Mouse (Mus musculus) limb, embryonic 15.5 days (tissue): ENCODE measurements around the gene Ptprk. TPM values are rescaled to one million over a fixed set of nuclear protein-coding genes. Genes with fewer than 3 reads are reported as not detected.
A peak's percentile ranks its signal among the peaks of the same experiment; 100 is the strongest.

Source experiments
- ATAC-seq: fragments of 200-750 bp; cut with Nextera tagmentation; 2 replicates; pipeline ENCODE4 v1.8.0; 2017; ENCODE audit warnings: low read depth, moderate TSS enrichment; ENCODE audit not compliant: insufficient number of reproducible peaks, low FRiP score, low TSS enrichment
- H3K27ac ChIP-seq: fragments of 300-500 bp; sonication (generic); 2 replicates; pipeline ENCODE4 v1.5.1; 2015; ENCODE audit warnings: moderate library complexity, mild to moderate bottlenecking, inconsistent platforms
- H3K27me3 ChIP-seq: fragments of 300-500 bp; sonication (generic); 2 replicates; pipeline ENCODE4 v1.6.1; 2015; ENCODE audit warnings: inconsistent platforms
- H3K36me3 ChIP-seq: fragments of 300-500 bp; sonication (generic); 2 replicates; pipeline ENCODE4 v1.6.1; 2015; ENCODE audit warnings: inconsistent platforms
- H3K4me1 ChIP-seq: fragments of 300-500 bp; sonication (generic); 2 replicates; pipeline ENCODE4 v1.6.1; 2015; ENCODE audit warnings: inconsistent platforms
- H3K4me2 ChIP-seq: fragments of 300-500 bp; sonication (generic); 2 replicates; pipeline ENCODE4 v1.6.1; 2015; ENCODE audit warnings: mild to moderate bottlenecking, inconsistent platforms
- H3K4me3 ChIP-seq: fragments of 300-500 bp; sonication (generic); 2 replicates; pipeline ENCODE4 v1.5.1; 2015; ENCODE audit warnings: mild to moderate bottlenecking, inconsistent platforms
- H3K9ac ChIP-seq: fragments of 300-500 bp; sonication (generic); 2 replicates; pipeline ENCODE4 v1.6.1; 2015; ENCODE audit warnings: inconsistent platforms
- H3K9me3 ChIP-seq: fragments of 300-500 bp; sonication (generic); 2 replicates; pipeline ENCODE4 v1.6.1; 2016; ENCODE audit warnings: inconsistent platforms
- WGBS: fragments of 180-500 bp; shearing (Covaris S2); methylation state at CpG from one replicate; pipeline ENCODE4 v1.1.7; 2015; 5-methylcytosine and 5-hydroxymethylcytosine counted together
- polyA plus RNA-seq: library from polyadenylated mRNA; unstranded; fragments of >200 nt; fragmentation: Nextera tagmentation; extraction: Ambion mirVana; gene quantifications from 2 replicates; pipeline ENCODE4 v1.2.1, GENCODE M21; 2015

The Ptprk gene
- 23.4 and 25.1 TPM in 2 replicates for polyA plus RNA-seq

DNA sequence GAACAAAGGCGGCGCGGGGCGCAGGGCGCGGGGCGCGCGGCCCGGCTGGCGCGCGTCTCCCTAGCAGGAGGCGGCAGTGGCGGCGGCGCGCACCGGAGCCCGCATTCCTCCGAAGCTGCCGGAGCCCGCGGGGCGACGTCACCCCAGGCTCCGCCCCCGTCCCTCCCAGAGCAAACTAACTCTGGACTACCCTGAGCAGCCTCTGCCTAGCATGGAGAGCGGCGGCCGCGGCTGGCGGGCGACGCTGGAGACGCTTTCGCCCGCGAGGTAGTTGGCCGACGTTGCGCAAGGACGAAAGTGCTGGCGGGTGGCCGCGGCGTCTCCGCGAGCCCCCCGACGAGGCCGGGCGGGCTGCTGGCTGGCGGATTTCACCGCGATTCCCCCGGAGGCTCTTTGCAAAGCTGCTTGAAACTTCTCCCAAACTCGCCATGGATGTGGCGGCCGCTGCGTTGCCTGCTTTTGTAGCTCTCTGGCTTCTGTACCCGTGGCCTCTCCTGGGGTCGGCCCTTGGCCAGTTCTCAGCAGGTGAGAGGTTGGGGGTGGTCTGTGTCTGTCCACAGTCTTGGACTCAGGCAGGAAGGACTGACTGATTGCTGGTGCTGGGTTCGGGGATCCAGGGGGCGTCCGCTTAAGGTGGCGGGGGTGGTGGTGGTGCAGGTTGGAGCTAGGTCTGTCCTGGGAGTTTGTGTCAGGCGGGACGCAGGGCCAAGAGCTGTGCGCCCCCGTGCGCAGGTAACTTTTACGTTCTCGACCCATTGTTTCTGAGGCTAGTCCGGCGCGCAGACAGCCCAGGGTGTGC, at the start of gene Ptprk:
Gene Ptprk (plus strand): TSS at position 168 of the 799 bp plus-strand sequence.
- Histone ChIP-seq H3K9ac (peak within 1 kb of the TSS; percentile 77), H3K9me3 (no peaks in the 10 kb centered on the region), H3K4me2 (peak within 1 kb of the TSS; percentile 85), H3K27ac (peak within 1 kb of the TSS; percentile 92), H3K4me3 (peak within 1 kb of the TSS; percentile 71), H3K4me1 (peaks cover 5% of the 10 kb centered on the region; the same call in 1 of the 2 replicates), H3K36me3 (no peaks in the 10 kb centered on the region), H3K27me3 (no peaks in the 10 kb centered on the region; the same call in 1 of the 2 replicates)
- ATAC-seq, result peak; percentile 97
- WGBS, result under 1% methylated on average over 76 of the region's 77 CpGs

DNA sequence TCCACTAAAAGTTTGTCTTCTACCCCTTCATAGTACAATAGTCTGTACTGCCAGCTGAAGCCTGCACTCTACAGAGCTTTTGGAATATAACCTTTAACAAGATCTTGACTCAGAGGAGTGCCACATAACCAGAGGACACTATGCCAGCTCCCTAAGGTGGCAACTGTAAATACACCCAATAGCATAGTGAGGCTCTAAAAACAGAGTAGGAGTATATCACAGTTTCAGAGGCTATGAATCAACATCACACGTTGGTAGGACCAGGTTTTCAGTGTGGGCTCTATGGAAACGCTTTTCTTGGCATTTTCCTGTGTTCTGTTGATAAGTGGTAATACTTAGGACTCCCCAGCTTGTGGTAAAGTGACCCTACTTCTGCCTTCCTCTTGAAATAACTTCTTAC, 46.8 kb upstream of the Ptprk start:
- ATAC-seq, result no peak
- Histone ChIP-seq H3K4me2 (no peak overlapping the region), H3K9me3 (no peaks in the 10 kb centered on the region), H3K27me3 (no peaks in the 10 kb centered on the region), H3K4me3 (no peak overlapping the region), H3K36me3 (no peaks in the 10 kb centered on the region), H3K27ac (no peak overlapping the region), H3K4me1 (no peaks in the 10 kb centered on the region), H3K9ac (no peak overlapping the region)
- 65% methylated on average over 2 of the region's 2 CpGs for WGBS

DNA sequence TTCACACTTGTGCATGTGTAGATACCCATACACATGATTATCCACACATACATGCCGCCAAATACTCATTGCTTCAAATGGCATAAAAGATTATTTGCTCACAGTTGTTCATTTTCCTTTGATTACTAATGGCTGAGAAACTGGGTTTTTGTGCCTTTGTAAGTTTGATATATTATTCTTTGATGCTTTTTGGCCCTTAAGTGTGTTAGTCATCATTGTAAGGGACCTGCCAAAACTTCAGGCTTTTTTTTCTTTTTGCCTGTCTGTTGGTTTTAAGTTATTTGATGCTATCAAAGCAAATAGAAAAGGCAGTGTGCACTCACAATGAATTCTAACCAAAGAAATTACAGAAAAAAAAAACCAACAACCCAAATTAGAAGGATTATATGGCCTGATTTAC, 38.2 kb upstream of the Ptprk start:
- H3K36me3 ChIP-seq, result no peaks in the 10 kb centered on the region
- 87% methylated on average over 1 of the region's 1 CpGs for WGBS
- H3K4me1 ChIP-seq, result no peaks in the 10 kb centered on the region
- H3K9ac ChIP-seq, result no peak overlapping the region
- H3K27ac ChIP-seq, result no peak overlapping the region
- no peaks in the 10 kb centered on the region for H3K9me3 ChIP-seq
- ATAC-seq, result no peak
- no peaks in the 10 kb centered on the region for H3K27me3 ChIP-seq
- no peak overlapping the region for H3K4me2 ChIP-seq
- H3K4me3 ChIP-seq, result no peak overlapping the region

GRCm38 (mm10) chr10:28054764-28055163, 19.9 kb upstream of the Ptprk start:
- Histone ChIP-seq H3K4me2 (no peak overlapping the region), H3K4me3 (no peak overlapping the region), H3K36me3 (no peaks in the 10 kb centered on the region), H3K27ac (no peak overlapping the region), H3K27me3 (no peaks in the 10 kb centered on the region), H3K4me1 (no peaks in the 10 kb centered on the region), H3K9ac (no peak overlapping the region), H3K9me3 (no peaks in the 10 kb centered on the region)
- 41% methylated on average over 4 of the region's 4 CpGs for WGBS
- no peak for ATAC-seq

DNA sequence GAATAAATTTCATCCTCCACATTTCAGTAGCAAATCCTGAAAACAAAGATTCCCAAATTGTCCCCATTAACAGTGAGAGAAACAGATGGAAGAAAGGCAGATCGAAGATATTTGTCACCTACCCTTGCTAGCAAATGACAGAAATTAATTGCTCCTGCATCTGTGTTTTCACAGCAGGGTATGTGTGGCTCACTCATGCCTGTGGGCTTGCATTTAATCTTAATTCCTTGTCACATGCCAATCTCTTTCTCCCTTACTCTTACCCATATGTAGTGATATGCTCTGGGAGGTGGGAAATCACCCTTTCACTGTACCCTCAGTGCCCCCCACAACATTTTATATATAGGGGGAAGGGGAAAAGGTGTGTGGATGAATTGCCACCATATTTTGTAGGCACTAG, 15.4 kb upstream of the Ptprk start:
- no peak overlapping the region for H3K4me2 ChIP-seq
- no peak overlapping the region for H3K4me3 ChIP-seq
- 73% methylated on average over 1 of the region's 1 CpGs for WGBS
- no peaks in the 10 kb centered on the region for H3K27me3 ChIP-seq
- no peak overlapping the region for H3K27ac ChIP-seq
- no peak for ATAC-seq
- no peaks in the 10 kb centered on the region for H3K9me3 ChIP-seq
- no peaks in the 10 kb centered on the region for H3K4me1 ChIP-seq
- H3K36me3 ChIP-seq, result no peaks in the 10 kb centered on the region
- H3K9ac ChIP-seq, result no peak overlapping the region

DNA sequence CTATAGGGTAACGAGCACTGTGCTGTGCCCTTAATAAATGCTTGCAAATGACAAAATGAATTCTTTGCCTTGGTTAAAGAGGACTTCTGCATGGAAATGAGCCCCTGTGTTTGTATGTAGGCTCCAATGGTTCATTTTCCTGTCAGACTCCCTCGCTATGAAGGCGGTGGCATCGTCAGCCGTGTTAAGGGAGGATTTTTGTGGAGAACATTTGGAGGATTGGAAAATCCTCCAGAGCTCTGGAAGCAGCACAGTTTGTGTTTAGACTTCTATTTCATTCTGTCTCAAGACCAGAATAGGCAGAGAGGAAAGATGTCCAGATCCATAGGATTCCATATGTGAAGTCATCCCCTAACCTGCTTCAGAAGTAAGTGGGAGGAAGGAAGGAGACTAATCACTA, 6.6 kb upstream of the Ptprk start:
- no peak overlapping the region for H3K9ac ChIP-seq
- H3K4me1 ChIP-seq, result peaks cover 3% of the 10 kb centered on the region; the same call in 1 of the 2 replicates
- 75% methylated on average over 5 of the region's 5 CpGs for WGBS
- ATAC-seq, result no peak
- H3K4me3 ChIP-seq, result no peak overlapping the region
- no peak overlapping the region for H3K4me2 ChIP-seq
- H3K27ac ChIP-seq, result no peak overlapping the region
- no peaks in the 10 kb centered on the region for H3K36me3 ChIP-seq
- H3K9me3 ChIP-seq, result no peaks in the 10 kb centered on the region
- H3K27me3 ChIP-seq, result no peaks in the 10 kb centered on the region; the same call in 1 of the 2 replicates

DNA sequence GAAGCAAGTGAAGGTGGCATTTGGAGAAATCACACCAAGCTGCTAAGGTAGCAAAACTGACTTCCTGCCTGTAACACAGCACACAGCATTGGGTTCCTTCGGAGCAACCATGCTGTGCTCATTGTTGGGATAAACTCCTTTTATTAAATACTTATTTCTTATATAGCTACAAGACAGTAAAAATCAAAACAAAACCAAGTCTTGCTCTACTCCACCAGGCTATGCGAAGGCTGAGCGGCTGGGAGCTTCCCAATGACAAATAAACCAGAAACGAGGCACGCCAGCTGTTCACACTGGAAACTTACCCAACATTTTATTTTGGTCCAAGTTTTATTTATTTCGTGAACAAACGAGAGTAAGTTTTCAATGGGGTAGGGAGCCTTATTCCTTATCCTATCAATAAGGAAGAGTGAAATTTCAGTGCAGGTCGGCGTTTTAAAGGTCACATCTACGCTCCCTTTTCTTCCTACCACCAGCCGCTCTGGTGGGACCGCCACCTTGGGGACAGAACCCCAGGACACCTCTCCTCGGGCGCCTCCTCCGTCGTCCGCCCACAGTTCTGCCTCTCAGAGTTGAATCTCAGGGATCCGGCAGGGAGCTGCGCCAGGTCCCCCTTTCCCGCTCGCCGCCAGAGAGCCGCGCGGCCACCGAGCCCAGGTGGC, 498 bp upstream of the Ptprk start:
- no peaks in the 10 kb centered on the region; the same call in 1 of the 2 replicates for H3K27me3 ChIP-seq
- WGBS, result under 1% methylated on average over 26 of the region's 26 CpGs

GRCm38 (mm10) chr10:28075491-28076035, 943 bp downstream of the Ptprk start:
- WGBS, result under 1% methylated on average over 22 of the region's 22 CpGs
- Histone ChIP-seq H3K4me2 (peak overlapping the region; percentile 85), H3K4me1 (peaks cover 5% of the 10 kb centered on the region; the same call in 1 of the 2 replicates), H3K27me3 (no peaks in the 10 kb centered on the region; the same call in 1 of the 2 replicates), H3K9me3 (no peaks in the 10 kb centered on the region), H3K4me3 (peak overlapping the region; percentile 71), H3K36me3 (no peaks in the 10 kb centered on the region), H3K27ac (peak overlapping the region; percentile 92), H3K9ac (peak overlapping the region; percentile 77)
- no peak for ATAC-seq

More for the DNA sequence above, 498 bp upstream of the Ptprk start:
- no peaks in the 10 kb centered on the region for H3K36me3 ChIP-seq
- H3K4me2 ChIP-seq, result peak overlapping the region; percentile 85
- ATAC-seq, result no peak; the same call in 1 of the 2 replicates
- peak overlapping the region; percentile 92 for H3K27ac ChIP-seq
- H3K4me1 ChIP-seq, result peaks cover 8% of the 10 kb centered on the region
- peak overlapping the region; percentile 71 for H3K4me3 ChIP-seq
- peak overlapping the region; percentile 77 for H3K9ac ChIP-seq
- H3K9me3 ChIP-seq, result no peaks in the 10 kb centered on the region

- no peak for ATAC-seq
Measured at GRCm38 (mm10) chr10:28076036-28076855, 1.6 kb downstream of the Ptprk start.

GRCm38 (mm10) chr10:28078270-28078669, 3.6 kb downstream of the Ptprk start:
- H3K4me1 ChIP-seq, result peaks cover 5% of the 10 kb centered on the region; the same call in 1 of the 2 replicates
- 88% methylated on average over 1 of the region's 1 CpGs for WGBS
- no peak overlapping the region for H3K27ac ChIP-seq
- H3K36me3 ChIP-seq, result no peaks in the 10 kb centered on the region
- no peak overlapping the region for H3K4me3 ChIP-seq
- no peak for ATAC-seq
- no peaks in the 10 kb centered on the region for H3K27me3 ChIP-seq
- H3K9me3 ChIP-seq, result no peaks in the 10 kb centered on the region
- no peak overlapping the region for H3K9ac ChIP-seq
- H3K4me2 ChIP-seq, result no peak overlapping the region

More at GRCm38 (mm10) chr10:28076036-28076855, 1.6 kb downstream of the Ptprk start:
- peak overlapping the region; percentile 77 for H3K9ac ChIP-seq
- peak overlapping the region; percentile 71 for H3K4me3 ChIP-seq
- H3K9me3 ChIP-seq, result no peaks in the 10 kb centered on the region
- 1% methylated on average over 30 of the region's 30 CpGs for WGBS
- no peaks in the 10 kb centered on the region; the same call in 1 of the 2 replicates for H3K27me3 ChIP-seq
- peak overlapping the region; percentile 92; the same call in 1 of the 2 replicates for H3K27ac ChIP-seq
- no peaks in the 10 kb centered on the region for H3K36me3 ChIP-seq
- H3K4me1 ChIP-seq, result peaks cover 5% of the 10 kb centered on the region; the same call in 1 of the 2 replicates
- peak overlapping the region; percentile 85 for H3K4me2 ChIP-seq

DNA sequence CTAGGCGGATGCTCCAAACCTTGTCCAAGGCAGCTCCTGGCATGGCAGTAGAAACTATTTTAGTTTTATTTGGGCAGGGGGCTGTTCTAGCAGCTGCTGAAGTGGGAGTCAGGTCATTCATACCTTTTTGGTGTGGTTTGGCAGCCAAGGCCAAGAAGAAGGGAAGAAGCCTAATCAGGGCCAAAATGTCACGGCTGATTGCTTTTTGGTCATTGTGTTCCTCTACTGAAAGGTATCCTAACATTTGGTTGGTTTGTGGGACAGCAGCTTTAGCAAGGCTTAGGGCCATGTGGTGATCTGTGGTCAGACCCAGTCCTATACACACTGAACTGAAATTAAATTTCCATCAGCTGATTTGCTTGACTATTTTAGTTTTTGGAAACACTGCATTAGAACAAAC, 6.6 kb downstream of the Ptprk start:
- H3K9ac ChIP-seq, result no peak overlapping the region
- 91% methylated on average over 2 of the region's 2 CpGs for WGBS
- H3K36me3 ChIP-seq, result no peaks in the 10 kb centered on the region
- H3K4me2 ChIP-seq, result no peak overlapping the region
- H3K27ac ChIP-seq, result no peak overlapping the region
- no peaks in the 10 kb centered on the region for H3K9me3 ChIP-seq
- no peaks in the 10 kb centered on the region for H3K27me3 ChIP-seq
- no peak for ATAC-seq
- no peak overlapping the region for H3K4me3 ChIP-seq
- H3K4me1 ChIP-seq, result peaks cover 3% of the 10 kb centered on the region; the same call in 1 of the 2 replicates
